Mouse (Mus musculus) CH12.LX (cell line): Measurements from ENCODE around the gene Lrrc74b.

Experiments used
- CHD2 ChIP-seq: IDR thresholded peaks from 2 replicates; pipeline ENCODE4 v1.6.1; 2011; ENCODE audit warnings: low read length, improper control_type of control experiment
- CTCF ChIP-seq, 2 experiments: IDR thresholded peaks in 1 of 2; conservative IDR thresholded peaks in 1 of 2; 2 replicates each; pipeline ENCODE4 v1.5.1; 2011 to 2012; ENCODE audit warnings: low read depth in 2 of 2, low read length in 2 of 2, improper control_type of control experiment in 1 of 2, inconsistent platforms in 1 of 2, mild to moderate bottlenecking in 1 of 2, moderate library complexity in 1 of 2
- HCFC1 ChIP-seq: IDR thresholded peaks from 2 replicates; pipeline ENCODE4 v1.6.1; 2012; ENCODE audit warnings: low read depth, mild to moderate bottlenecking, inconsistent platforms, low read length, improper control_type of control experiment
- MAX ChIP-seq: IDR thresholded peaks from 2 replicates; pipeline ENCODE4 v1.6.1; 2011; ENCODE audit warnings: low read length, improper control_type of control experiment
- MEF2A ChIP-seq: IDR thresholded peaks from 2 replicates; pipeline ENCODE4 v1.6.1; 2014; ENCODE audit warnings: low read depth, mild to moderate bottlenecking, inconsistent platforms, low read length, improper control_type of control experiment, borderline replicate concordance
- ZNF384 ChIP-seq: IDR thresholded peaks from 2 replicates; pipeline ENCODE4 v1.6.1; 2012; ENCODE audit warnings: low read depth, low read length, improper control_type of control experiment, inconsistent platforms

GRCm38 (mm10) chr16:17559396-17560027, 1.5 kb downstream of the Lrrc74b start:
- TF ChIP-seq MEF2A = no peak
- no peak for TF ChIP-seq CTCF (conservative IDR thresholded peaks at IDR 0.05 in 1 of 2, IDR thresholded peaks at IDR 0.05 in 1 of 2; ENCODE audit: low read depth in 2 of 2, low read length in 2 of 2)
- no peak for TF ChIP-seq ZNF384
- TF ChIP-seq CHD2 = no peak
- TF ChIP-seq HCFC1 = no peak
- TF ChIP-seq MAX = no peak
